Mouse (Mus musculus) MEL-GATA-1-ER (cell line): ENCODE data around the gene Olfm2.
"Not testable (repeated sequence)": the region's sequence is repeated elsewhere in the genome, so short reads cannot be mapped to it uniquely, and the experiment has no call there.

ENCODE experiments used
- DNase-seq: peaks from one replicate; pipeline ENCODE4 v3.0.0-alpha.2; 2012; ENCODE audit warnings: low read depth; ENCODE audit errors: extremely low read depth

The Olfm2 gene

DNA sequence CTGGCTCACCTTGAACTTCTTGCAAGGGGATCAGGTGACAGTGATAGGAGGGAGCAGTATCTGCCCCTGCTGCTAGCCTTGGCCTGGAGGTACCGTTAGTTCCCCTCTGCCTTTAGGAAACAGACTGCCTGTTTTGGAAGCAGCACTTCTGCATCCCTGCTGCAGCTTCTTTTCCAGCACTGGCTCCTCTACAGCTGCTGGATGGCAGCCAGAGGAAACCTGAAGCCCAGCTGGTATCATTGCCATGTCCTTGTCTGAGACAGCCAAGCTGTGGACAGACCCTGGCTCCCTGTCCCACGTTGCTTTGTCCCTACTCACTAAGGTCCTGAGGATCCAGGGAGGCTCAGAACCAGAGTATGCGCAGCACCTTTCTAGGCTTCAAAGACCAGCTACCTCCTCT, 88.6 kb downstream of the Olfm2 start:
- DNase-seq, result no peak

DNA sequence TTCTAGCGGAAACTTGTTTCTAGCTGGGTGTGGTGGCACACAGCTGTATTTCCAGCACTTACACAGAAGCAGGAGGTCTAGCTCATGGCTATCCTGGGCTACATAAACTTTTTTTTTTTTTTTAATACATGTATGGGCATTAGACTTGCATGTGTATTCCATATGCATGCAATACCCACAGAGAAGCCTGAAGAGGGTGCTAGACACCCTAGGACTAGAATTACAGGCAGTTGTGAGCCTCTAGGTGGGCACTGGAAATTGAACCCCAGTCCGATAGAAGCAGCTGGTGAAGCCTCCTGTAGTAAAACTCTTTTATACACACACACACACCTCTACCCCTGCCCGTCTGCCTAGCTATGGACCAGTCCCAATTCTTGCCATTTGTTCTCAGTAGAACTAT, 92.3 kb downstream of the Olfm2 start:
- DNase-seq, result no peak

DNA sequence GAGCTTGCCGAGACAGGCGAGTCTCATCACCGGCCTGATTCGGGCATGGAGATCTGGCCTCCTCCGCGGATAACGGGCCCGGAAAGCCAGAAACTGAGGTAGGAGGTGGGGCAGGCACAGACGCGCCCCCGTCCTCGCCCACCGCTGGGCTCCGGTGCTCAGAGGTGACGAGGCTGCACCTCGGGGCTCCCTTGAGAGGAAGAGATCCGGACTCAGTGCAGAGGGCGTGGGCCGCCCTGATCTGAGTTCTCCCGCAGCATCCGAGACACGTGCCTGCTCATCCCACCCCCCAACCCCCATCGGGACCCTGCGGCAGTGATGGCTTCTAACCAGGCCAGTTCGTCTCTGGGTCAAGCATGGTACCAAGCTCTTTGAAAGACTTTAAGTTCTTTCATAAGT, 93.9 kb downstream of the Olfm2 start:
- no peak for DNase-seq

DNA sequence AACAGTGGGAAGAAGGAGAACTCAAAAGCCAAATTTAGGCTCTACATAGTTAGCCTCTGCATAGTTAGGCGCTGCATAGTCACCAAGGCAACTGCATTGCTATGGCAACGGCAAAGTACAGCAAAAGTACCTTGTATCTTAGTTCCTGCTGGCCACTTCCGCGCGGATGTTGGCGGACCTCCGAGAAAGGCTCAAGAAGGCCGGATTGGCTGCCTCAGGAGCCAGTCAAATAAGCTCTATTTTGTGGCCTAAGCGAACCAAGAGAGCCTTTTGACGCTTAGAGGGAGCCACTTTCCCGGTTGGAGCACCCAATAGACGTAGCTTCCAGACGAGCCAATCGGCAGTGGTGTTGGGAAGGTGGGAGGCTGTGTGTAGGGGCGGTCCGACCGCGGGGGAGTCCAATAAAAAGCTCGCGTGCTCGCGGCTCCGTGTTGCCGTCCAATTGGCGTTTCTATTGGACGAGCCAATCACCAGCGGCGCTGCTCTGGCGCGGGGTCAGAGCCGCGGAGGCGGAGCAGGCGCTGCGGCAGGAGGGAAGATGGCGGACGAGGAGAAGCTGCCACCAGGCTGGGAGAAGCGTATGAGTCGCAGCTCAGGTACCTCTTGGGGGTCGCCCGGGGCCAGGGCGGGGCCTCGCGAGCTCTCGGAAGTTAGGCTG, 94.4 kb downstream of the Olfm2 start, which contains the start of gene Pin1:
Pin1 (plus strand) TSS at position 494 of the 658 bp plus-strand sequence.
- peak; percentile 100 for DNase-seq

DNA sequence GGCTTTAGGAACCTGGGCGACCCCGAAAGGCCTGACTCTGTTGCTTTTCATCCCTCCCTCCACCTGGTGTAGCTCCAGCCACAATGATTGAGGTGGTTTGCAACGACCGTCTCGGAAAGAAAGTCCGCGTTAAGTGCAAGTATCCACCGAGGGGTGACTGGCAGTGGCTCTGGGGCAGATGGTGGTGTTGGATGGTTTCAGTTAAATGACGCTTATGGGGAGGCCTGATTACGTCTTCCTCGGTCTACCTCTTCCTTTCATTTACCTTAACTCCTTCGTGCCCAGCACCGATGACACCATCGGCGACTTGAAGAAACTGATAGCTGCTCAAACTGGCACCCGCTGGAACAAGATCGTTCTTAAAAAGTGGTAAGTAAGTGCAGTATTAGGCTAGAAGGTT, 101.0 kb downstream of the Olfm2 start:
- no peak for DNase-seq

DNA sequence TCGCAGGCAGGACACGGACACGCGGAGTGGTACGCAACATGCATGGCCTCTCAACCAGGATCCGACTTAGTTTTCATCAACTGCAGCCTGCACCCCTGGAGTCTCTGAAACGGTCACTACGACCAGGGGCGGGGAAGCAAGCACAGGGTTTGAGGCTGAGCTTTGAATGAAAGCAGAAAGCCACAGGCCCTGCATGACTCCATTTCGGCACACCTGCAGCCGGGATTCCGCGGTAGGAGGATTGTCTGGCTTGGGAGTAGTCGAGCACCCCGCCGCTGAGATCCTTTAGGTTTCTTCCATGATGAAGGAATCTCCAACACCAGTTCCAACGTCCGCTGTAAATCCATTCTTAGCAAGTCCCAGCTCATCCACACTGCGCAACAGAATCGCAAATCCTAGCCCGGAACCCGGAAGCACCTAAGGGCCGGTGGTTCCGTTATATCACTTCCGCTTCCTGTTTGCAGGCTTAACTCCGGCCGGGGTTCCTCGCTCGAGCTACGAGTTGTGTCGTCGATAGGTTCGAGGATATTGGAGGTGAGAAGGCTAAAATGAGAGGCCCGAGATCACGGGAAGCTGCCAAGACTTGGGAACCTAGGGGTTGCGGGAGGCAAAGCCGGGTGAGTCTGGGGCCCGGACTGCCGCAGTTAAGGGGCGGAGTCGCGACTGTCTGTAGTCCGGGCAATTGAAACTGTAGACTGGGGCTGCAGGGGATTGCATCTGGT, 101.6 kb downstream of the Olfm2 start, which contains the start of gene Fbxl12:
Fbxl12 (minus strand) TSS at position 408 of the 722 bp plus-strand sequence.
- DNase-seq, result peak; percentile 87

DNA sequence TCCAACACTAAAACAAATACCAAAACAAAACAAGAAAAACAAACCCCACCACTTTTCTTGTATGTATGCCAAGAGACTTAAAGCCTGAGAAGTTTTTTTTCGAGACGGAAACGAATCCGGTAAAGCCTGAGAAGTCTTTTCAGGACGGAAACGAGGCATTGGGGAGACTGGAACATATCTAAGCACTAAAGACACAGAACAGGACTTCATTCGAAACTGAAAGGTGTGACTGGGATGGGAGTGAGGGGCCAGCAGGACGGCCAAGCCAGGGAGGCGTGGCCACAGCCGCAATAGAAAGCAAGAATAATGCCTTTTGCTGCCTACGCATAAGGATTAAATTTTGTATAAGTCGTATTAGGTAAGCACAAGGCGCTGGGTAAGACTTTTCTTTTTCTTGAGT, 102.4 kb downstream of the Olfm2 start:
- no peak for DNase-seq

DNA sequence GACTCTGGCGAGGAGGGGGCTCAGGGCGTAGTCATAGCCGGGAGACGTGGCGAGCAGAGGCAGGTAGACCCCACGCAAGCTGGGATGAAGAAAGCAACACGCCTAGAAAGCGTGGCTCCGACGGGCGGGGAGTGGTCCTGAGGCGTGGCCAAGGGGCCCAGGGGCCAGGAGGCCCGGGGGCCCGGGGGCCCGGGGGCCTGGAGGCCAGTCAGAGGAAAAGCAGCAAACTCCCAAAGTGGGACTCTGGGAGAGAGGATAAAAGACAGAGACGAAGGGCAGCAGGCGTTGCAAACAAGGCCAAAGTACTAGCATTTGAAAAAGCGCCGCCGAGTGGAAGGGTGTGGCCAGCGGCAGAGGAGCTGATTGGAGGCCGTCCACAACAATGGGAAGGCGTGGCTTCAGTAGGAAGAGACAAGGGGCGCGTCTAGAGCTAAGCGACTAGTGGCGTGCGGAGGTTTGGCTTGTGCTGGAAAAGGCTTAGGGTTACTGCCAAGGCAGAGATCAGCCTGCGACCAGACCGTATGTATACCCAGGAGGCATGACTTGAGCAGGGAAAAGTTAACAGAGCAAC, 103.2 kb downstream of the Olfm2 start:
- DNase-seq, result peak; percentile 87

DNA sequence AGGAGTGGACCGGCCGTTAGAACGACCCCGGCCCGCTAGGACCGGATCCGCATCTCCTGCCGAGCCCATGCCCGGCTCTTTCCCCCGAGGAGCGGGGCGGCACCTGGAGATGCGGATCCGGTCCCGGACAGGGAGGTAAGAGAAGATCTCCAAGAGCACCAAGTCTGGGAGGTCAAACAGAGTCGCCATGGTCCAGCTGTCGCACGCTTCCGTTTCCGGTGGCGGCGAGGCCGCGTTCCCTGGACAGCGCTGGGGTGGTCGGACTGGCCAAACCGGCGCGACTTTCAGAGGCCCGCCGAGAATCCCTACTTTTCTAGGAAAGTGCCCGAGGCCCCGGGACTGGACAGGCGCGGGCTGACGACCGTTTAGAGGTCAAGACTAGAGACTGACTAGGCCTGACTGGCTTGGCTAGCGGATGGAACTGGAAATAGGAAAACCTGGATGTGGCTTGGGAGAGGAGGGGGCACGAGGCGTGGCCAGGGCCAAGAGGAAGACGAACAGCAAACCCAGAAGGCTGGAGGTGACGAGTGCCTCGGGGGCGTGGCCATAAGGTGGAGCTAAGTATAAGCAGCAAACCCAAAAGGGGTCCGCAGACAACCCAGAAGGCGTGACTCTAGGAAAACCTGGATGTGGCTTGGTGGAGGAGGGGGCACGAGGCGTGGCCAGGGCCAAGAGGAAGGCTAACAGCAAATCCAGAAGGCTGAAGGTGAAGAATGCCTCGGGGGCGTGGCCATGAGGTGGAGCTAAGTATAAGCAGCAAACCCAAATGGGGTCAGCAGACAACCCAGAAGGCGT, 103.9 kb downstream of the Olfm2 start, which contains the start of gene Ubl5:
Ubl5 (plus strand) TSS at position 778 of the 795 bp plus-strand sequence.
- DNase-seq, result no peak

DNA sequence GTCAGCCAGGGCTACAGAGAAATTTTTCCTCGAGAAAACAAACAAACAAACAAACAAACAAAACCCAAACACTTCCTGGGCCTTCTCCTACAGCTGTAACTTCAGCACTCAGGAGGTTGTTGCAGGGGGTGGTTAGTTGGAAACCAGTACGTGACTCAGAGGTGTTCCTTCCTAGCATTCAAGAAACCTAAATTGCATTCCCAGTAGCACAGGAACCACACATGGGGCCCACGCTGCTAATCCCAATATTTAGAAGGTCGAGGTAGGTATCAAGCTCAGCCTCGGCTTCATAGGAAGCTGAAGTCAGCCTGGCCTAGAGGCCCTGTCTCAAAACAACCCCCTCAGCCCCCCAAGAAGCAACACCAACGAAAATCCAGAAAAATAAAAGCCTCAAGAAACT, 104.6 kb downstream of the Olfm2 start:
- no peak for DNase-seq

DNA sequence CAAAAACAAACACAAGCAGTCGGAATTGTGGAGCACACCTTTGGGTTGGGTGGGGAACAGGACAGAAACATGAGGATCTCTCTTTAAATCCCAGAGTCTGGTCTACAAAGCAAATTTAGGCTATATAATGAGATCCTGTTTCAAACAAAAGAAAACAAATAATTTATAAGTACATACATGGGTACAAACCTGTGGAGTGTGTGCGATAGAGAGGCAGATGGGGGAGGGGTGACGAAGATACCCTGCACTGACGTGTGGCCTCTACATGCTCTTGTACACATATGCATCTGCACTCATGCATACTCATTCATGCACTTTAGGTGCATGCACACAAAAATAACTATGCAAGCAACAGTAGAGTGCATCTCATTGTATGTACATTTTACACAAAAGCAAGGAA, 106.7 kb downstream of the Olfm2 start:
- no peak for DNase-seq

DNA sequence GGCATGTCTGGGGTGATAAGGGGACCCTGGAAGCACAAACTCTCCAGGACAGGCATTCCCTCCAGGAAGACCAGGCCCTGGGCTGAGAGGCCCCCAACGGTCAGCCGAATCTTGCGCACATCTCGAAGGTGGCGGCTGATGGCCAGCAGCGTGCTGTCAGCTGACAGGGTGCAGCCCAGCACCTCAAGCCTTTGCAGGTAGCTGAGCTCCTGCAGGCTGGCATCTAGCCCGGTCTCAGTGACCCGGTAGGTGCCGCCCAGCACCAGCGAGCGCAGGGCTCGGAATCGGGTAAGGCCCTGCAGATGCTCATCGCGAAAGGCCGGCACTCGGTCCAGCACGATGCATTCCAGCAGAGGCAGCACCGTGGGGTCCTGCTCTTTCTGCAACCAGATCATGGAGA, 107.6 kb downstream of the Olfm2 start:
- no peak for DNase-seq

DNA sequence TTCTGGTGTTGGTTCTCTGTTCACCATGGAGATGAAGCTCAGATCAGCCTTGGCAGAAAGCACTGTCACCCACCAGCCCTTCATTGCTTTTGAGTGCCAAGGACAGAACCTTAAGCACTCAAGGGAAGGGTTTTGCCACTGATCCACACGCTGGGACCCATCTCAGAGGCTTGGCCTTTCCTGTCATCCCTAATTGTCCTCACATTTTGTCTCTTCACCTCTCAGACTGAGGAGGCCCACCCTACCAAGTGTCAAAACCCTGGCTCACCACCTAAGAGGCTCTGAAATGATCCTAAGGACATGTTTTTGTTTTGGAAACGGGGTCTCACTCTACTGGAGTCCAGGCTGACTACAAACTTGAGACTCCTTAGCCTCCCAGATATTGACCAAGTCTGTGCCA, 109.4 kb downstream of the Olfm2 start:
- no peak for DNase-seq

DNA sequence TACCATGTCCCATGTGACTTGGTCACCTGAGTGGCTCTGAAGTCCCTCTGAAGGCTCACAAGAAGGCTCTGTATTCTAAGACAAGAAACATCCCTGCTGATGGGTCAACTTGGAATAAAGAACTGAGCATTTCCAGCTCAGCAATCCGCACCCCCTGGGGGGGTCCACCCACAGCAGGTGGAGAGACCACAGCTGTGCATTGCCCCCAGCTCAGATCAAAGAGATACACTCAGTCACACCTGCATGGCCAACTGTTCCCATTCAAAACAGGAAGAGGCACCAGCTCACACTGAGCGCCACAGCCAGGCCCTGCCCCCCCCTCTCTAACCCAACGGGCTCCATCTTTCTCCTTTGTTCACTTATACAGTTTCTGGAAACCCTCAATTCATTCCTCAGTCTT, 109.9 kb downstream of the Olfm2 start:
- no peak for DNase-seq

DNA sequence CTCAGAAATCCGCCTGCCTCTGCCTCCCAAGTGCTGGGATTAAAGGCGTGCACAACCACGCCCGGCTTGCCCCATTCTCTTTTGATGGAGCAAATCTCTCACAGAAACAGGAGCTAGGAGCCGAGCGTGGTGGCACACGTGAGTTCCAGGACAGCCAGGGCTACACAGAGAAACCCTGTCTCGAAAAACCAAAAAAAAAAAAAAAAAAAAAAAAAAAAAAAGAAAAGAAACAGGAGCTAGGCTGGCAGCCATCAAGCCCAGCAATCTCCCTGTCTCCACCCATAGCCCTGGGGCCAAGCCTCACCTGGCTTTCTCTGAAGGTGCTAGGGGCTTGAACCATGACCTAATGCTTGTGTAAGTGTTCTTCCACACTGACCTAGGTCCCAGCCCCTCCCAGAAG, 110.5 kb downstream of the Olfm2 start:
- DNase-seq, result not testable (repeated sequence)

DNA sequence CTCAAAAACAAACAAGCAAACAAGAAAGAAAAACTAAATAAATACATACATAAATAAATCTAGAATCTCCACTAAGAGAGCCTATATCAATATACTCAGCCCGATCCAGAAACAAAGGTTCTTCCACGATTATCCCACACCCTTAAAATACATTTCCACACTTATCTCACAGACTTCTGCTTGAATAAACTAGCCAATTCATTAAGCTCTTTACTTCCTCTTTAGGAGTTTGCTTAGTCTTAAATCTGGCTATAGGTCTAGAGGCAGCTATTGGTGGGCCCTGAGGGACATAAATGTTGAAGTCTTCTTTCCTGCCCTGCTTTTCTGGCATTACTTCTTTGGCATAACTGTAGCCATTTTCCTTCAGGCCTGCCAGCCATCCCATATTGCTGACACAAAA, 114.8 kb downstream of the Olfm2 start:
- peak; percentile 26 for DNase-seq
